Mouse (Mus musculus) erythroid progenitor cell, adult 5-6 weeks (primary cell): Measurements from ENCODE around the gene Map6d1. TPM values are rescaled to one million over a fixed set of nuclear protein-coding genes. Genes with fewer than 3 reads are reported as not detected.

ENCODE experiments used
- ATAC-seq: replicated peaks from 2 replicates; pipeline ENCODE4 v1.8.0; 2016; ENCODE audit warnings: moderate number of reproducible peaks, mild to moderate bottlenecking, moderate TSS enrichment, inconsistent platforms; ENCODE audit not compliant: poor library complexity, low FRiP score, severe bottlenecking
- total RNA-seq, 2 experiments: library from RNA; stranded (forward) in 1 of 2; stranded (reverse) in 1 of 2; fragments of 150-400 nt in 1 of 2; fragments of 186-747, 209-891 nt in 1 of 2; gene quantifications; 2 replicates each; pipeline versions ENCODE4 v1.2.3 to v1.2.4; 2015 to 2017; ENCODE audit warnings: low replicate concordance in 2 of 2

The Map6d1 gene
- total RNA-seq, 2 experiments from 2014 or later = not detected

DNA sequence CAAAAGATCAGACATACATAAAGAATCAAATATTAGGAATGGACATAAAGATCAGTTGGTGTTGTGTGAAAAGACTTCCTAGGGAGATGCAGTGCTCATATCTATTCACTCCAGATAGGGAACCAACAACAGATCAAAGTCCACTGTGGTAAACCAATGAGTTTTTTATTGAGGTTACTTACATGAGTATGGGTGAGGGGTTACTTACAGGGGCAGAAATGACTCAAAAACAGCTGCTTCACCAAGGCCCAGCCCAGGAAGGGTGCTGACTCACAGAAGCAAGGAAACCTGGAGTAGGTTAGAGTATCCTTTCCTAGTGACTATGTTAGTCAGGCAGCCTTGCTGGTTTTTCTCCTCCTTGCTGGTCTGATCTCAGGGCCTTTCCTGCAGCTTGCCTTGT, 49.1 kb downstream of the Map6d1 start:
- no peak for ATAC-seq

DNA sequence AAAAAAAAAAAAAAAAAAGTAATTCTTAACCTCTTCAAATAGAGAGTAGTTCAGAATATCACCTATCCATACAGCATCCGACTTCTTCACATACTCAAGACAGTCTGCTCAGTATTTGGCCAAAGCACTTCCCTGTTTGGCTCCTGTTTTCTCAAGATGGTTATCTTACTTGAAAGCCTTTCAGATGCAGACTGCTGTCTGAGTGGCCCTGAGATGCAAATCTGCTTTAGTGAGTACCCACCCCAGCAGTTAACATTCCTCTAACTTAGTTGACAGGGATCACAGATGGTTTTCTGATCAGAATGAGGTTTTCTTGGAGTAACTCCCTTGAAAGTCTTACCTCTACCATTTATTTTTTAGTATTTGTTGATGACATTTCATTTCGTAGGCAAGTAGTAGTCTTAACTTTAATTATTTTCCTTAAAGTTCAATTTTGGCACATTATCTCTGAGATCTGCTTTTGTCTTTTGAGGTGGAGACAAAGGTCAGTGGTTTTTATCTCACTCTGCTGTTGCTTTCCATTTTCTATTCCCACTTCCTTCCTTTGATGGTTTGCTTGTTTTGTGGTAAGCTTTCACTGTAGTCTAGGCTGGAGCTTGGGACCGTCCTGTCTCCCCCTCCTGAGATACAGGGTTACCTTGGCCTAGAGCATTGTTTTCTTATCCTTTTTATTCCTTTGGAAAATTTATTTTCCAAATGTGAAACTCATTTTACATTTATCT, 49.8 kb downstream of the Map6d1 start:
- no peak for ATAC-seq

DNA sequence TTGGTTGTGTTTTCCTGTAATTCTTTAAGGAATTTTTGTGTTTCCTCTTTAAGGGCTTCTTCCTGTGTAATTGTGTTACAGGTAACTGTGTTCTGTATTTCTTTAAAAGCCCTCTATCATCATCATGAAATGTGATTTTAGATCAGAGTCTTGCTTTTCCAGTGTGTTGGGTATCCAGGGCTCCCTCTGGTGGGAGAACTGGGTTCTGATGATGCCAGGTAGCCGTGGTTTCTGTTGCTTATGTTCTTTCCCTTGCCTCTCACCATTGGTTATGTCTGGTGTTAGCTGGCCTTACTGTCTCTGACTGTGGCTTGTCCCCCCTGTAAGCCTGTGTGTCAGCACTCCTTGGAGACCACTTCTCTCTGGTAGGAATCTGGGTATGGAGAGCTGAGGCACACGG, 55.8 kb downstream of the Map6d1 start:
- no peak for ATAC-seq

Other genes starting within 250 kb of the Map6d1 start
- gene Klhl24, start 143.8 kb downstream of the Map6d1 start, total RNA-seq (2015; ENCODE audit: low replicate concordance) = 14.4 and 14.7 TPM in 2 replicates
- 19.6 and 26.3 TPM in 2 replicates for gene Klhl24, start 143.8 kb downstream of the Map6d1 start, total RNA-seq (2017; ENCODE audit: low replicate concordance)
- 5.9 and 9.0 TPM in 2 replicates for gene Yeats2, start 100.3 kb downstream of the Map6d1 start, total RNA-seq (2015; ENCODE audit: low replicate concordance)
- 4.7 and 18.7 TPM in 2 replicates for gene Yeats2, start 100.3 kb downstream of the Map6d1 start, total RNA-seq (2017; ENCODE audit: low replicate concordance)
- 41.9 and 43.6 TPM in 2 replicates for gene Parl, start 61.0 kb upstream of the Map6d1 start, total RNA-seq (2015; ENCODE audit: low replicate concordance)
- 52.8 and 63.5 TPM in 2 replicates for gene Parl, start 61.0 kb upstream of the Map6d1 start, total RNA-seq (2017; ENCODE audit: low replicate concordance)
- not detected in 2 replicates for gene Cyp2ab1, start 84.0 kb upstream of the Map6d1 start, total RNA-seq (2015; ENCODE audit: low replicate concordance)
- gene Cyp2ab1, start 84.0 kb upstream of the Map6d1 start, total RNA-seq (2017; ENCODE audit: low replicate concordance) = 0.39 TPM in 1 of 2 replicates, not detected in the other
- 26.0 and 40.4 TPM in 2 replicates for gene Abcc5, start 185.0 kb upstream of the Map6d1 start, total RNA-seq (2015; ENCODE audit: low replicate concordance)
- gene Abcc5, start 185.0 kb upstream of the Map6d1 start, total RNA-seq (2017; ENCODE audit: low replicate concordance) = 29.3 and 34.1 TPM in 2 replicates